Mouse (Mus musculus): ENCODE results near the gene Stab1.
A peak's percentile ranks its signal among the peaks of the same experiment; 100 is the strongest.

The Stab1 gene

GRCm38 (mm10) chr14:31131272-31131821 lies 37.1 kb downstream of the Stab1 start:
- peak; percentile 52 for DNase-seq (ENCODE audit: low read depth)

GRCm38 (mm10) chr14:31130236-31131220 lies 37.9 kb downstream of the Stab1 start, which contains the start of gene Nt5dc2:
Nt5dc2 (plus strand) TSS chr14:31131053.
- peak; percentile 89 for DNase-seq (ENCODE audit: low read depth)

GRCm38 (mm10) chr14:31129326-31130235 lies 38.9 kb downstream of the Stab1 start:
- peak; percentile 5 for DNase-seq (ENCODE audit: low read depth)

- peak; percentile 98 for DNase-seq (ENCODE audit: low read depth)
Measured at GRCm38 (mm10) chr14:31128826-31129219, 39.6 kb downstream of the Stab1 start, which contains the start of gene Smim4. Smim4 (minus strand) TSS chr14:31128956.

- peak; percentile 73 for DNase-seq (ENCODE audit: low read depth)
Measured at GRCm38 (mm10) chr14:31128101-31128825, 40.2 kb downstream of the Stab1 start.

GRCm38 (mm10) chr14:31126826-31127225 lies 41.6 kb downstream of the Stab1 start:
- no peak for DNase-seq (ENCODE audit: low read depth)

- peak; percentile 53 for DNase-seq (ENCODE audit: low read depth)
Measured at GRCm38 (mm10) chr14:31125106-31126075, 43.0 kb downstream of the Stab1 start.

- DNase-seq (ENCODE audit: low read depth) = no peak
Measured at GRCm38 (mm10) chr14:31115522-31115921, 52.9 kb downstream of the Stab1 start.

GRCm38 (mm10) chr14:31114011-31114410 lies 54.4 kb downstream of the Stab1 start:
- no peak for DNase-seq (ENCODE audit: low read depth)

GRCm38 (mm10) chr14:31112187-31112586 lies 56.3 kb downstream of the Stab1 start:
- no peak for DNase-seq (ENCODE audit: low read depth)

GRCm38 (mm10) chr14:31110613-31111012 lies 57.8 kb downstream of the Stab1 start:
- DNase-seq (ENCODE audit: low read depth) = no peak

- DNase-seq (ENCODE audit: low read depth) = no peak
Measured at GRCm38 (mm10) chr14:31105156-31105555, 63.3 kb downstream of the Stab1 start.

GRCm38 (mm10) chr14:31089918-31090317 lies 78.5 kb downstream of the Stab1 start:
- peak; percentile 15 for DNase-seq (ENCODE audit: low read depth)

Measured in NIH3T3 (cell line).